Mouse (Mus musculus) MEL (cell line): ENCODE results near the gene Pola1. TPM values are rescaled to one million over a fixed set of nuclear protein-coding genes. Genes with fewer than 3 reads are reported as not detected.

ENCODE experiments used
- DNase-seq: peaks from one replicate; pipeline ENCODE4 v3.0.0; 2011; ENCODE audit warnings: low read depth, low spot score
- H3K27ac ChIP-seq: 2 replicates; pipeline ENCODE4 v1.5.1; 2012; ENCODE audit warnings: low read depth, mild to moderate bottlenecking, control low read depth, low read length, moderate library complexity; ENCODE audit not compliant: control insufficient read depth
- H3K27me3 ChIP-seq, 2 experiments: fragments of 150-350 bp in 1 of 2; sonication (generic) in 1 of 2; 2 replicates each; pipeline ENCODE4 v1.6.1; 2012; ENCODE audit warnings: low read length in 2 of 2, mild to moderate bottlenecking in 2 of 2, improper control_type of control experiment in 1 of 2, moderate library complexity in 1 of 2; ENCODE audit not compliant: insufficient read depth in 2 of 2, control insufficient read depth in 1 of 2
- H3K36me3 ChIP-seq, 2 experiments: 2 replicates each; pipeline ENCODE4 v1.6.1; 2012 to 2014; ENCODE audit warnings: low read length in 2 of 2, improper control_type of control experiment in 1 of 2, inconsistent platforms in 1 of 2, mild to moderate bottlenecking in 1 of 2; ENCODE audit not compliant: insufficient read depth in 2 of 2, control insufficient read depth in 1 of 2
- H3K4me1 ChIP-seq, 2 experiments: fragments of 150-350 bp in 1 of 2; sonication (generic) in 1 of 2; 2 replicates each; pipeline ENCODE4 v1.6.1; 2012; ENCODE audit warnings: low read length in 2 of 2, improper control_type of control experiment in 1 of 2, mild to moderate bottlenecking in 1 of 2; ENCODE audit not compliant: insufficient read depth in 2 of 2, control insufficient read depth in 1 of 2
- H3K4me3 ChIP-seq, 2 experiments: fragments of 150-350 bp in 1 of 2; sonication (generic) in 1 of 2; 2 replicates each; pipeline ENCODE4 v1.5.1; 2012; ENCODE audit warnings: low read depth in 2 of 2, low read length in 2 of 2, mild to moderate bottlenecking in 2 of 2, moderate library complexity in 2 of 2, control low read depth in 1 of 2, improper control_type of control experiment in 1 of 2; ENCODE audit not compliant: control insufficient read depth in 1 of 2, insufficient read depth in 1 of 2
- H3K79me2 ChIP-seq: 2 replicates; pipeline ENCODE4 v1.6.1; 2012; ENCODE audit warnings: mild to moderate bottlenecking, low read length, moderate library complexity; ENCODE audit not compliant: control insufficient read depth, poor library complexity, insufficient read depth
- H3K9ac ChIP-seq: 2 replicates; pipeline ENCODE4 v1.6.1; 2012; ENCODE audit warnings: low read depth, mild to moderate bottlenecking, control low read depth, low read length, moderate library complexity; ENCODE audit not compliant: control insufficient read depth, poor library complexity, severe bottlenecking
- H3K9me3 ChIP-seq: fragments of 150-350 bp; sonication (generic); replicated peaks from 2 replicates; pipeline ENCODE4 v1.6.1; 2012; ENCODE audit warnings: mild to moderate bottlenecking, low read length, improper control_type of control experiment, moderate library complexity; ENCODE audit not compliant: insufficient read depth
- CHD1 ChIP-seq: IDR thresholded peaks from 2 replicates; pipeline ENCODE4 v1.6.1; 2012; ENCODE audit warnings: low read depth, mild to moderate bottlenecking, inconsistent platforms, low read length, improper control_type of control experiment
- CHD2 ChIP-seq: IDR thresholded peaks from 2 replicates; pipeline ENCODE4 v1.6.1; 2011; ENCODE audit warnings: low read length, improper control_type of control experiment
- E2F4 ChIP-seq: IDR thresholded peaks from 2 replicates; pipeline ENCODE4 v1.6.1; 2011; ENCODE audit warnings: low read depth, low read length, improper control_type of control experiment, borderline replicate concordance
- EP300 ChIP-seq, 2 experiments: IDR thresholded peaks; 2 replicates each; pipeline ENCODE4 v1.6.1; 2011; ENCODE audit warnings: improper control_type of control experiment in 2 of 2, low read length in 2 of 2, low read depth in 1 of 2, mild to moderate bottlenecking in 1 of 2
- ETS1 ChIP-seq: IDR thresholded peaks from 2 replicates; pipeline ENCODE4 v1.6.1; 2012; ENCODE audit warnings: low read depth, mild to moderate bottlenecking, inconsistent platforms, low read length, improper control_type of control experiment, moderate library complexity
- GATA1 ChIP-seq: IDR thresholded peaks from 2 replicates; pipeline ENCODE4 v1.6.1; 2011; ENCODE audit warnings: low read depth, low read length, improper control_type of control experiment
- HCFC1 ChIP-seq: IDR thresholded peaks from 2 replicates; pipeline ENCODE4 v1.6.1; 2012; ENCODE audit warnings: low read depth, mild to moderate bottlenecking, inconsistent platforms, low read length, improper control_type of control experiment, moderate library complexity
- JUND ChIP-seq: IDR thresholded peaks from 2 replicates; pipeline ENCODE4 v1.6.1; 2011; ENCODE audit warnings: low read depth, mild to moderate bottlenecking, improper control_type of control experiment, low read length
- MAFK ChIP-seq: IDR thresholded peaks from 2 replicates; pipeline ENCODE4 v1.6.1; 2011; ENCODE audit warnings: low read depth, mild to moderate bottlenecking, low read length, improper control_type of control experiment, borderline replicate concordance
- MAZ ChIP-seq: IDR thresholded peaks from 2 replicates; pipeline ENCODE4 v1.6.1; 2012; ENCODE audit warnings: low read depth, mild to moderate bottlenecking, inconsistent platforms, low read length, improper control_type of control experiment
- MEF2A ChIP-seq: IDR thresholded peaks from 2 replicates; pipeline ENCODE4 v1.6.1; 2014; ENCODE audit warnings: low read depth, mild to moderate bottlenecking, inconsistent platforms, low read length, improper control_type of control experiment; ENCODE audit not compliant: poor library complexity, insufficient replicate concordance, severe bottlenecking; ENCODE audit errors: extremely low read depth
- MXI1 ChIP-seq: IDR thresholded peaks from 2 replicates; pipeline ENCODE4 v1.6.1; 2011; ENCODE audit warnings: mild to moderate bottlenecking, low read depth, low read length, improper control_type of control experiment
- MYB ChIP-seq: IDR thresholded peaks from 2 replicates; pipeline ENCODE4 v1.6.1; 2011; ENCODE audit warnings: mild to moderate bottlenecking, low read depth, low read length, improper control_type of control experiment
- MYC ChIP-seq: IDR thresholded peaks from 2 replicates; pipeline ENCODE4 v1.6.1; 2011; ENCODE audit warnings: low read depth, mild to moderate bottlenecking, low read length, improper control_type of control experiment, moderate library complexity
- POLR2A ChIP-seq, 2 experiments: IDR thresholded peaks; 2 replicates each; pipeline ENCODE4 v1.6.1; 2011 to 2012; ENCODE audit warnings: low read length in 2 of 2, mild to moderate bottlenecking in 2 of 2, control low read depth in 1 of 2, improper control_type of control experiment in 1 of 2, low read depth in 1 of 2, moderate library complexity in 1 of 2; ENCODE audit not compliant: control insufficient read depth in 1 of 2, insufficient read depth in 1 of 2, poor library complexity in 1 of 2
- POLR2AphosphoS5 ChIP-seq: IDR thresholded peaks from 2 replicates; pipeline ENCODE4 v1.6.1; 2012; ENCODE audit warnings: low read depth, borderline replicate concordance, mild to moderate bottlenecking, inconsistent platforms, low read length, moderate library complexity, mixed read lengths
- RCOR1 ChIP-seq: IDR thresholded peaks from 2 replicates; pipeline ENCODE4 v1.6.1; 2012; ENCODE audit warnings: low read depth, mild to moderate bottlenecking, inconsistent platforms, low read length, improper control_type of control experiment
- SMC3 ChIP-seq: IDR thresholded peaks from 2 replicates; pipeline ENCODE4 v1.6.1; 2011; ENCODE audit warnings: low read depth, low read length, improper control_type of control experiment
- TAL1 ChIP-seq: IDR thresholded peaks from 2 replicates; pipeline ENCODE4 v1.6.1; 2012; ENCODE audit warnings: mild to moderate bottlenecking, inconsistent platforms, low read length, moderate library complexity, mixed read lengths
- TCF12 ChIP-seq: IDR thresholded peaks from 2 replicates; pipeline ENCODE4 v1.6.1; 2014; ENCODE audit warnings: low read depth, mild to moderate bottlenecking, inconsistent platforms, low read length, improper control_type of control experiment, moderate library complexity
- UBTF ChIP-seq: IDR thresholded peaks from 2 replicates; pipeline ENCODE4 v1.6.1; 2012; ENCODE audit warnings: low read depth, mild to moderate bottlenecking, inconsistent platforms, low read length, improper control_type of control experiment, moderate library complexity, borderline replicate concordance; ENCODE audit not compliant: insufficient read depth
- USF1 ChIP-seq: IDR thresholded peaks from 2 replicates; pipeline ENCODE4 v1.6.1; 2014; ENCODE audit warnings: low read depth, mild to moderate bottlenecking, inconsistent platforms, low read length, improper control_type of control experiment, moderate library complexity
- USF2 ChIP-seq, 2 experiments: IDR thresholded peaks; 2 replicates each; pipeline ENCODE4 v1.6.1; 2011 to 2012; ENCODE audit warnings: improper control_type of control experiment in 2 of 2, low read length in 2 of 2, borderline replicate concordance in 1 of 2, inconsistent platforms in 1 of 2, low read depth in 1 of 2, mild to moderate bottlenecking in 1 of 2; ENCODE audit not compliant: insufficient read depth in 1 of 2
- ZC3H11A ChIP-seq: IDR thresholded peaks from 2 replicates; pipeline ENCODE4 v1.6.1; 2012; ENCODE audit warnings: low read depth, mild to moderate bottlenecking, inconsistent platforms, low read length, improper control_type of control experiment
- ZKSCAN1 ChIP-seq: IDR thresholded peaks from 2 replicates; pipeline ENCODE4 v1.6.1; 2012; ENCODE audit warnings: low read depth, mild to moderate bottlenecking, inconsistent platforms, low read length, improper control_type of control experiment, moderate library complexity
- polyA plus RNA-seq, 2 experiments: library from polyadenylated mRNA; stranded (reverse) in 1 of 2; unstranded in 1 of 2; fragments of >175 nt in 1 of 2; fragments of >200 nt in 1 of 2; gene quantifications; 2 replicates each; pipeline versions ENCODE4 v1.2.1 to v1.2.4; 2012; ENCODE audit warnings: low replicate concordance in 2 of 2, low read depth in 1 of 2; ENCODE audit not compliant: insufficient read length in 2 of 2, insufficient read depth in 1 of 2, missing spikeins in 1 of 2
- total RNA-seq: library from RNA; depleted of rRNA; stranded (reverse); fragments of 300-350 nt; gene quantifications from 2 replicates; pipeline ENCODE4 v1.2.3, GENCODE M21; 2012

Gene Pola1
- total and polyA plus RNA-seq, 3 experiments = 26.8 to 38.7 (median 36.1) TPM

- Histone ChIP-seq H3K4me1 (no peaks in the 10 kb centered on the region), H3K79me2 (no peaks in the 10 kb centered on the region), H3K27ac (no peak overlapping the region), H3K36me3 (no peaks in the 10 kb centered on the region), H3K9me3 (no peaks in the 10 kb centered on the region), H3K4me3 (no peak overlapping the region), H3K27me3 (no peaks in the 10 kb centered on the region), H3K9ac (no peak overlapping the region)
- TF ChIP-seq ZC3H11A (no peak), ZKSCAN1 (no peak), CHD1 (no peak), USF2 (IDR thresholded peaks at IDR 0.05; ENCODE audit: borderline replicate concordance in 1 of 2, insufficient read depth in 1 of 2, low read depth in 1 of 2, low read length in 2 of 2) (no peak), SMC3 (no peak), MEF2A (no peak), RCOR1 (no peak), EP300 (IDR thresholded peaks at IDR 0.05; ENCODE audit: low read depth in 1 of 2, low read length in 2 of 2) (no peak), GATA1 (no peak), USF1 (no peak), MYB (no peak), UBTF (no peak), TCF12 (no peak), TAL1 (no peak), POLR2AphosphoS5 (no peak), MYC (no peak), MXI1 (no peak), E2F4 (no peak)
- DNase-seq = no peak
Measured at GRCm38 (mm10) chrX:93297001-93297441, 334.9 kb downstream of the Pola1 start.

- no peaks in the 10 kb centered on the region for H3K27me3 ChIP-seq
Measured at GRCm38 (mm10) chrX:93295819-93296218, 336.1 kb downstream of the Pola1 start.

More at GRCm38 (mm10) chrX:93295819-93296218, 336.1 kb downstream of the Pola1 start:
- Histone ChIP-seq H3K36me3 (no peaks in the 10 kb centered on the region), H3K4me1 (no peaks in the 10 kb centered on the region)
- no peak for TF ChIP-seq HCFC1
- TF ChIP-seq JUND = no peak
- TF ChIP-seq USF2 (IDR thresholded peaks at IDR 0.05; ENCODE audit: borderline replicate concordance in 1 of 2, insufficient read depth in 1 of 2, low read depth in 1 of 2, low read length in 2 of 2) = no peak
- TF ChIP-seq CHD2 = no peak
- TF ChIP-seq ETS1 = no peak
- no peak for TF ChIP-seq EP300 (IDR thresholded peaks at IDR 0.05; ENCODE audit: low read depth in 1 of 2, low read length in 2 of 2)
- no peak for TF ChIP-seq MAFK
- TF ChIP-seq POLR2A (IDR thresholded peaks at IDR 0.05; ENCODE audit: control insufficient read depth in 1 of 2, insufficient read depth in 1 of 2, low read depth in 1 of 2, low read length in 2 of 2, poor library complexity in 1 of 2) = no peak
- TF ChIP-seq TCF12 = no peak
- no peak for TF ChIP-seq MEF2A
- no peak for TF ChIP-seq SMC3
- no peak for TF ChIP-seq MAZ
- no peak for TF ChIP-seq CHD1
- TF ChIP-seq, all 39 proteins: peak for 0
- no peak overlapping the region for H3K27ac ChIP-seq
- no peak overlapping the region for H3K9ac ChIP-seq
- H3K79me2 ChIP-seq = no peaks in the 10 kb centered on the region
- H3K4me3 ChIP-seq = no peak overlapping the region
- H3K9me3 ChIP-seq = no peaks in the 10 kb centered on the region
- DNase-seq = no peak
